Mouse (Mus musculus) hematopoietic stem cell, adult 5-6 weeks (primary cell): ENCODE measurements around the gene Smtnl1. TPM values are rescaled to one million over a fixed set of nuclear protein-coding genes. Genes with fewer than 3 reads are reported as not detected.
"Not testable (repeated sequence)": the region's sequence is repeated elsewhere in the genome, so short reads cannot be mapped to it uniquely, and the experiment has no call there.

Source experiments
- ATAC-seq, 2 experiments: fragments of 125-278 bp in 1 of 2; replicated peaks in 1 of 2; 2 replicates each; pipeline ENCODE4 v1.8.0; 2016 to 2017; ENCODE audit warnings: inconsistent platforms in 2 of 2, mild to moderate bottlenecking in 2 of 2, moderate number of reproducible peaks in 2 of 2, low read depth in 1 of 2, moderate TSS enrichment in 1 of 2; ENCODE audit not compliant: low FRiP score in 2 of 2, poor library complexity in 2 of 2, severe bottlenecking in 2 of 2, insufficient read depth in 1 of 2, low TSS enrichment in 1 of 2
- total RNA-seq: library from RNA; stranded (forward); fragments of 172-1452, 232-1000 nt; gene quantifications from 2 replicates; pipeline ENCODE4 v1.2.3, GENCODE M21; 2017

The Smtnl1 gene
- total RNA-seq, 1 experiment from 2014 or later, result 1.1 TPM

- ATAC-seq, result no peak
Observed at GRCm38 (mm10) chr2:84809330-84809729, 13.1 kb downstream of the Smtnl1 start.

- ATAC-seq, result no peak
Observed at GRCm38 (mm10) chr2:84806546-84806945, 15.9 kb downstream of the Smtnl1 start.

- ATAC-seq, result peak in 1 of 2 experiments; percentile 30; a peak in 1 of 4 replicates
Observed at GRCm38 (mm10) chr2:84803963-84804362, 18.5 kb downstream of the Smtnl1 start.

GRCm38 (mm10) chr2:84801223-84801622 lies 21.2 kb downstream of the Smtnl1 start:
- not testable (repeated sequence) for ATAC-seq

- peak; percentile 33 to 37; a peak in 1 of 4 replicates for ATAC-seq
Observed at GRCm38 (mm10) chr2:84800304-84800703, 22.1 kb downstream of the Smtnl1 start.

- peak; percentile 67 to 83 for ATAC-seq
Observed at GRCm38 (mm10) chr2:84799041-84799561, 23.4 kb downstream of the Smtnl1 start.

- peak; percentile 66 to 78 for ATAC-seq
Observed at GRCm38 (mm10) chr2:84798493-84798921, 23.9 kb downstream of the Smtnl1 start, which contains the start of gene Ube2l6. TSS of gene Ube2l6 (plus strand) at chr2:84798828.

- ATAC-seq, result peak; percentile 49 to 58; a peak in 3 of 4 replicates
Observed at GRCm38 (mm10) chr2:84797833-84798492, 24.5 kb downstream of the Smtnl1 start.

- no peak for ATAC-seq
Observed at GRCm38 (mm10) chr2:84793871-84794270, 28.6 kb downstream of the Smtnl1 start.

- no peak for ATAC-seq
Observed at GRCm38 (mm10) chr2:84793154-84793553, 29.3 kb downstream of the Smtnl1 start.

GRCm38 (mm10) chr2:84792516-84792915 lies 29.9 kb downstream of the Smtnl1 start:
- no peak for ATAC-seq

- no peak for ATAC-seq
Observed at GRCm38 (mm10) chr2:84790418-84790817, 32.0 kb downstream of the Smtnl1 start.

- no peak for ATAC-seq
Observed at GRCm38 (mm10) chr2:84788316-84788715, 34.1 kb downstream of the Smtnl1 start.

- ATAC-seq, result no peak
Observed at GRCm38 (mm10) chr2:84783840-84784566, 38.4 kb downstream of the Smtnl1 start.

GRCm38 (mm10) chr2:84783315-84783714 lies 39.1 kb downstream of the Smtnl1 start:
- peak in 1 of 2 experiments; percentile 72; a peak in 3 of 4 replicates for ATAC-seq

- ATAC-seq, result peak; percentile 88
Observed at GRCm38 (mm10) chr2:84779210-84779609, 43.2 kb downstream of the Smtnl1 start.

- no peak for ATAC-seq
Observed at GRCm38 (mm10) chr2:84777706-84778105, 44.7 kb downstream of the Smtnl1 start.

- ATAC-seq, result no peak
Observed at GRCm38 (mm10) chr2:84775665-84776064, 46.8 kb downstream of the Smtnl1 start.
